Mouse (Mus musculus) ZHBTc4 (cell line): ENCODE results near the gene Gm17359.

ENCODE experiments used
- DNase-seq: peaks from one replicate; pipeline ENCODE4 v3.0.0-alpha.2; 2011; ENCODE audit warnings: low read depth, low spot score

Gm17359 gene

GRCm38 (mm10) chr3:79415081-79415480 lies 78.6 kb downstream of the Gm17359 start:
- DNase-seq: no peak

GRCm38 (mm10) chr3:79415929-79416328 lies 79.5 kb downstream of the Gm17359 start:
- DNase-seq: no peak

- peak; percentile 85 for DNase-seq
These were observed 80.7 kb downstream of the Gm17359 start for GRCm38 (mm10) chr3:79416944-79417680.

DNA sequence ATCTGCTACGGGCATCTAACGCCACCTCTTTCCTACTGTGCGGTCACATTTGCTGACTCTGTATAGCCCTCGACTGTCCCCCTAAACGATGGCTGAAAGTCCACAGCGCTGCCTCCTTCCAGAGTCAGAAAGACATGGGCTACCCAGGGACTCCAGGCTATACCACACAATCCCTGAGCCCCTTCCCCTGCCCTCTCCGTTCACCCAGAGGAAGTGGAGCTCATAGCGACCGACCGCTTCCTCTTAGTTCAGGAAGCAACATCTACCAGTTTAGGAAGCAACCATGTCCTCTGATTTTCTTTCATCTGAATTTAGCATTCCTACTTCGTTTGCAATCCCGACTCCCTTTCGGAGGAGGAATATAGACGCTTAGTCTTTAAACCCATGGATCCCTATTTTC lies 82.5 kb downstream of the Gm17359 start:
- no peak for DNase-seq

DNA sequence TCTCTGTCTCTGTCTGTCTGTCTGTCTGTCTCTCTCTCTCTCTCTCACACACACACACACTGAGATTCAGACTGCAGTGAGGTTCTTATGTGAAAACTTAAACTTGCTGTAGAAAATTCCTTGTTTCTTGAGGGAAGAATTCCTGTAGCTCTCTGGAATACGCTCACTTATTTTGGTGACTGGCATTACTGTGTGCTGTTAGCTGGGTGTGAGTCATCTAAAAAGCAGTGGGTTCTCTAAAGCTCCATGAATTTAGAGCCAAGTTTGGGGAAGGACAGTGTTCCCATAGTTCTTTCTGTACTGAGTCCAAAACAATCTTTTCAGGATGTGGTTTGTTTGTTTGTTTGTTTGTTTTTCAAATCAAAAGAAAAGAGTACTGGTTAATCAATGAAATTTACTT lies 89.0 kb downstream of the Gm17359 start:
- no peak for DNase-seq

GRCm38 (mm10) chr3:79433593-79433992 lies 97.1 kb downstream of the Gm17359 start:
- DNase-seq: peak; percentile 28

DNA sequence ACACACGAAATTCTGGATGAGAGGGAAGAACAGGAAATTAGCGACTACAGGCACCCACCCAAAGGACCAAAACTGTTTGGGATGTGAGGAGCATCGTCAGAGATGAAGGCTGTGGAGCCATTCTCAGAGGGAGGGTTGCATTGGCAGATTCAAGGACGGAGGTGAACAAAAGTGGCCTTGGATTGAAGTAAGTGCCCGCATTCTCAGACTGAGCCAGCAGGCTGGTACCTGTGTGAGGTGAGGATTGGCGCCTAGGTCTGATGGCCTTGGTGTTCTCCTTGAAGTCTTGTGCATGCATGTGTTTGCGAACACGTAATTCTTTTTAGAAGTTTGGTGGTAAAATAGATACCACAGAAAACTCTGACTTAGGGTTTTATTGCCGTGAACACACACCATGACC lies 98.0 kb downstream of the Gm17359 start:
- DNase-seq: peak; percentile 32

- peak; percentile 83 for DNase-seq
These were observed 98.5 kb downstream of the Gm17359 start for GRCm38 (mm10) chr3:79434985-79435384.

GRCm38 (mm10) chr3:79436186-79436585 lies 99.7 kb downstream of the Gm17359 start:
- DNase-seq: no peak

DNA sequence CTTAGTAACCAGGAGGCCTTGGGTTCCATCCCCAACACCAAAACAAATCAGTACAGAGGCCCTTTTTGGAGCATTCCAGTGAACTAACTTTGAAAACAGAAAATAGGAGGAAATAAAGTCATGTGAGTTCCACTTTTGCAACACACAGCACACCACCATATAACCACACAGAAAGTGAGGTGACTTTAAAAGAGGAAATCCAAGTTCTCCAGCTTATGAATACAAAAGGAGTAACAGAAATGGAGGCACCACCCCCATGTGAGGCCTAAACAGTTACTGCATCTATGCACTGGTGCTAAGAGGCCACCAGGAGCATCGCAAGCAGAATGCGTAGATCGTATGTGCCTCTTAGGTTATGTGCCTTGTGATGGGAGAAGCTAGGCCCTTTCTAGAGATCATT lies 101.8 kb downstream of the Gm17359 start:
- no peak for DNase-seq

DNA sequence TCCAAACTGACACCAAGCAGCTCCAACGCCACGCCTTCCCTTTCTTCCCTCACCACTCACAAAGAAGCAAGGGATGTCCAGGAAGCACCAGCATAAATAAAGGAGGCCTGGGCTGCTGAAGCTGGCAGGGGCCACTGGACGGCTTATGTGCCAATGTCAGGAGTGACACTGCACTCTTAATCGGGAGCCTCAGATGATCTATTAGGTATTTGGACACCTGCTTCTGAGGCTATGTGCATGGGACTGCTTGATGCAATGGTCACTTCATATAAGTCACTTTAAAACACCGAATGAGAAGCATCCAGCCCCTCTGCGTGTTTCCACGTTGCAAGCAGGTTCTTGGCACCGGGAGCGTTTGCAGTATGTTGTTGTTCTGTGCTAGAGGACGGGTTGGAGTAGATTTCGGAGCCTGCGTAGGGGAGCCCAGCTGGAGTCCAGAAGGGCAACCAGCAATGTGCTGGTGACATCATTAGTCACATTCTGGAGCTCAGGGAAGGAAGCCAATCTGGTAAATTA lies 104.6 kb downstream of the Gm17359 start:
- DNase-seq: no peak

DNA sequence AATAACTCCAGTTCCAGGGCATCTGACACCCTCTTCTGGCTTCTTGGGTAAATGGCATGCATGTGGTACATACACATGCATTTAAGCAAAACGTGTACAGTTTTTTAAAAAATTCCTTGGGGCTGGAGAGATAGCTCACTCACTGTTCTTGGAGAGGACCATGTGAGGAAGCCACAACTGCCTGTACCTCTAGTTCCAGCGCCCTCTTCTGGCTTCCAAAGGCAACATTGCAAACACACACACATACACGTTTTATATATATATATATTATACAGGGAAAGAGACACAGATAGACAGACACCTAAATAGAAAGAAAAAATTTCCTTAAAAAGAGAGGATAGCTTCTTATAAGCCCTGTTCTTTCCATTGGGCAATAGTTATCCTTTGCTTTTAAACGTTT lies 107.4 kb downstream of the Gm17359 start:
- peak; percentile 58 for DNase-seq

DNA sequence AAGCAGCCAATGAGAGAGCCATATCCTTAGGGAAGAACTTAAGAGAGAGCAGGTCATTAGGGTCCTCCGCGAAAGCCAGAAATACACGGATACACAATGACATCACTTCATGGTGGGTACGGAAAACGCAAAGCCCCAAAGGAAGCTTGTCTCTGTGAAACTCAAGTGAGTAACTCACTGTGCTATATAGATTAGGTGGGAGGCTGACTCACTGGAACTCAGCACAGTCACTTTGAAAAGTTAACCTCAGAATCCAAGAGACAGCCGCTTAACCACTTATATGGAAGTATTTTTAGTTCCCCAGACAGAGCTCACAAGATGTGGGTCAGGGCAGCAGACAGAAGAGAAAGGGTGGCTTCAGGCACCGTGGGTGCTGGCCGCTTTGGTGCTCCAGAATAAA lies 108.6 kb downstream of the Gm17359 start:
- DNase-seq: no peak

DNA sequence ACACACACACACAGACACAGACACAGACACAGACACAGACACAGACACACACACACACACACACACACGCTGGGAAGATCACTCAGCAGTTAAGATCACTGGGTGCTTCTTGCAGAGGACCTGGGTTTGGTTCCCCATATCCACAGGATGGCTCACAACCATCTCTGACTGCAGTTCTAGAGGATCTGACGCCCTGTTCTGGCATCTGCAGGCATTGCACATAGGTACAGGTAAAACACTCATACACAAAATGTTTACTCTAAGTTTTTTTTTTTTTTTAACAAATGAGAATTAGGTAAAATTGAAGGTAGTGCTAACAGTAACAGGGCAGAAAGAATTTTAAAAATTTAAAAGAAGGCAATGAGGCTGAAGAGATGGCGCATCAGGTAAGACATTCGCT lies 109.7 kb downstream of the Gm17359 start:
- DNase-seq: peak; percentile 69

GRCm38 (mm10) chr3:79446648-79447047 lies 110.2 kb downstream of the Gm17359 start:
- peak; percentile 16 for DNase-seq

- no peak for DNase-seq
These were observed 112.0 kb downstream of the Gm17359 start for GRCm38 (mm10) chr3:79448421-79448820.

- DNase-seq: no peak
These were observed 112.9 kb downstream of the Gm17359 start for GRCm38 (mm10) chr3:79449361-79449760.

DNA sequence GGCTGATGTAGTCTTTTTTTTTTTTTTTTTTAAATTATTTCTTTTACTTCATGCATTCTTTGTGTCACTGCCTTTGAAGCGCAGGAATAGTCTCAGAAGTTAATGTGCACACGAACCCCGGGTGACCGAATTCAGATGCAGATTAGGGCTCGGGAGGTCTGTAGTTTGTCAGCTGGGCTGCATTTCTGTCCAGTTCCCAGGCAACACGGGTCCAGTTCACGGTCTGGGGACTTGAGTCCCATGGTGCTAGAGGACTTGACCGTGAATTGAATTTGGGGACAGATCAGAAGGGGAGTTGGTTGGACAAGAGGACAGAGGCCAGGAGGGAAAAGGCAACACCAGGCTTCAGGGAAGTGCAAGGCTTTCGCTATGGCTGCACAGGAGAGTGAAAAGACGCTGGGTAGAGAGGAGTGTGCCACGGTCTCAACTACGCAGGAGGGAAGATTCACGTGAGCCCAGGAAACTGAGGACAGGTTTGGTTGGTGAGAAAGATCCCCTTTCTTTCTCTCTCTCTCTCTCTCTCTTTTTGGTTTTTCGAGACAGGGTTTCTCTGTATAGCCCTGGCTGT lies 116.3 kb downstream of the Gm17359 start:
- DNase-seq: peak; percentile 35

GRCm38 (mm10) chr3:79455761-79456160 lies 119.3 kb downstream of the Gm17359 start:
- DNase-seq: no peak

GRCm38 (mm10) chr3:79458651-79459275 lies 122.3 kb downstream of the Gm17359 start:
- no peak for DNase-seq

DNA sequence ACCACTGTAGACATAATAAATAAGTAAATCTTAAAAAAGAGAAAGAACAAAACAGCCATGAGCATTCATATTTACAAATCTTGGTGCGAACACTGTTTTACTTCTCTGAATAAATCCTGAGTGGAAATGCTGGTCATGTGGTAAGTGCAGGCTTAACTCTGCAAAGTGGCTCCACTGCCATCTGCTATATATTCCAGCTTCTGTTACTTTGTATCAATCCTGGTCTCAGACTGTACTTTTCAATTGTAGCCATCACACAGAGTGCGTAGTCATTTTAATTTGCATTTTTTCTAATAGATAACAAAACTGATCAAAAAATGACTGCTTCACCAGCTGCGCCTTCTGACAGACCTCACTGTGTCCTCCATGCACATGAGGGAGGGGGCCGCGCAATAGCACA lies 133.0 kb downstream of the Gm17359 start:
- DNase-seq: no peak

DNA sequence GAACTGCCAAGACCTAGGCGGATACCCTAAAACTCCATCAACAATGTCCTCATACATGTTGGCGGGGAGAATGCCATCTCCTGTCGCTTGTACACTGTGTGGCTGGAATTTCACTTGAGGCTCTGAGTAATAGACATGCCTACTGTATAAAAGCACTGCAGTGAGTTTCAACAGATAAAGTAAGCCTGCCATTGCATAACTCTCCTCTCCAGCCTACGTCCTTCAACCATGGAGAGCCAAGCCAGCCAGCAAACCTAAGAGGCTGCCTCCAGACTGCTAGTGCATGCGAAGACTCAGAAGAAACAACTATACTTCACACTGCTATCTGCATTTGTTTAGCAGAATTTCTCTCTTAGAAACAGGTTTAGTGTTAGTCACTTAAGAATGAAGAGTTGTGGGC lies 135.9 kb downstream of the Gm17359 start:
- no peak for DNase-seq

- DNase-seq: no peak
These were observed 138.4 kb downstream of the Gm17359 start for GRCm38 (mm10) chr3:79474911-79475310.
